8 mouse cellular contexts compared by ENCODE assay signal in the genomic region with DNA sequence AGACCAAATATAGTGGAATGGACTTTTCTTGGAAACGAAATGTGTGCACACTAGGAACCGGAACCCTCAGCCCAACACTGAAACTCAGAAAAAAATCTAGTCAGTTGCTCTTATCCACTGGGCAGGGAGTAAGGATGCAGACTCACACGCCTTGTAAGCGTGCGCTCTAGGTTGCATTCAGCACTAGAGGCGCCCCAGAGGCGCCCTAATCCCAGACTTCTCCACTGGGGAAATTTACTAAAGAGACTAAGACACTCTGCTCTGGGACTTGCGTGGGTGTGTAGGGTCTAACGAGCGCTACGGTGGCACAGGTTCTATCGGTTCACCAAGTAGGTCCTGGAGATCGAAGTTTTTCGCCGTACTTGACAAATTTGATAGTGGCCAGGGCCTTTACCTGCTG. TPM values are rescaled to one million over a fixed set of nuclear protein-coding genes. Genes with fewer than 3 reads are reported as not detected.
A peak's percentile ranks its signal among the peaks of the same experiment; 100 is the strongest.
DNase-seq lines count a peak whose midpoint lies in the region; ATAC-seq and TF ChIP-seq lines count a peak whose summit lies in the region.

No protein-coding gene starts in this region.

- intact Hi-C loops in gastrocnemius, adult 2 months (cut with DNase I) = no loop called here
- intact Hi-C loops in gastrocnemius, postnatal 14 days (cut with DNase I; ENCODE audit: low total_unique reads) = no loop called here

- 3% methylated on average over 15 of the region's 15 CpGs for WGBS in embryonic facial prominence, embryonic 10.5 days
- 3% methylated on average over 15 of the region's 15 CpGs for WGBS in midbrain, embryonic 13.5 days

- peak; percentile 54 for TF ChIP-seq CTCF in gastrocnemius, adult 2 months (IDR thresholded peaks at IDR 0.05)

- DNase-seq in gastrocnemius, adult 2 months = no peak
- DNase-seq in gastrocnemius, postnatal 25 days = no peak
- DNase-seq in embryonic facial prominence, embryonic 10.5 days (ENCODE audit: low spot score) = peak; percentile 45
- peak; percentile 20 for DNase-seq in hindlimb bud, embryonic 11.5 days (ENCODE audit: extremely low spot score, low read depth, low spot score)
- no peak for DNase-seq in thymus, postnatal 25 days
- no peak for DNase-seq in layer of hippocampus, adult 9-10 months (ENCODE audit: low spot score)
- no peak for DNase-seq in gastrocnemius, postnatal 14 days

- H3K9ac ChIP-seq in midbrain, embryonic 13.5 days (replicated peaks) = peak overlapping the region; percentile 94; the same call in 1 of the 2 replicates

- H3K4me3 ChIP-seq in gastrocnemius, adult 2 months = peak overlapping the region; percentile 78
- peak overlapping the region; percentile 87 for H3K4me3 ChIP-seq in embryonic facial prominence, embryonic 10.5 days
- peak overlapping the region; percentile 88 for H3K4me3 ChIP-seq in midbrain, embryonic 13.5 days (replicated peaks)

- peaks cover 48% of the 10 kb centered on the region for H3K27me3 ChIP-seq in embryonic facial prominence, embryonic 10.5 days (replicated peaks; ENCODE audit: low read depth, poor library complexity, severe bottlenecking)
- peaks cover 6% of the 10 kb centered on the region; the same call in 1 of the 2 replicates for H3K27me3 ChIP-seq in midbrain, embryonic 13.5 days

- no peaks in the 10 kb centered on the region for H3K9me3 ChIP-seq in embryonic facial prominence, embryonic 10.5 days
- H3K9me3 ChIP-seq in midbrain, embryonic 13.5 days = no peaks in the 10 kb centered on the region

- H3K4me1 ChIP-seq in embryonic facial prominence, embryonic 10.5 days = peaks cover 46% of the 10 kb centered on the region
- H3K4me1 ChIP-seq in midbrain, embryonic 13.5 days (replicated peaks) = peaks cover 48% of the 10 kb centered on the region

- H3K27ac ChIP-seq in gastrocnemius, adult 2 months = peak overlapping the region; percentile 94
- H3K27ac ChIP-seq in embryonic facial prominence, embryonic 10.5 days (replicated peaks) = no peak overlapping the region
- no peak overlapping the region for H3K27ac ChIP-seq in midbrain, embryonic 13.5 days

- H3K36me3 ChIP-seq in embryonic facial prominence, embryonic 10.5 days (replicated peaks) = no peaks in the 10 kb centered on the region
- no peaks in the 10 kb centered on the region for H3K36me3 ChIP-seq in midbrain, embryonic 13.5 days

- H3K4me2 ChIP-seq in midbrain, embryonic 13.5 days (replicated peaks) = peak overlapping the region; percentile 65

- ATAC-seq in midbrain, embryonic 13.5 days = peak; percentile 17; the same call in 1 of the 2 replicates

RNA-seq across cellular contexts. Expression of a gene that starts 0.6 kb away (rescaled TPM):
- total RNA-seq in gastrocnemius, adult 2 months (2021) = 10 to 100 TPM; 13.8 to 17.0 TPM
- total RNA-seq in gastrocnemius, postnatal 25 days (2021) = 10 to 100 TPM; 15.4 to 18.0 TPM
- polyA plus RNA-seq in embryonic facial prominence, embryonic 10.5 days (2016; fragmentation: Nextera tagmentation; extraction: Ambion mirVana) = 11.3 and 12.5 TPM in 2 replicates
- 12.1 and 15.3 TPM in 2 replicates for polyA plus RNA-seq in midbrain, embryonic 13.5 days (2015; fragmentation: Nextera tagmentation; extraction: Ambion mirVana)
- total RNA-seq in gastrocnemius, postnatal 14 days (2021) = 10 to 100 TPM; 21.3 to 35.9 TPM

RNA-seq across cellular contexts. Expression of a gene that starts 19.4 kb away (rescaled TPM):
- 1 to 10 TPM; 5.8 to 7.1 TPM for total RNA-seq in gastrocnemius, adult 2 months (2021)
- 1 to 10 TPM; 5.1 TPM for total RNA-seq in gastrocnemius, postnatal 25 days (2021)
- 42.2 and 47.0 TPM in 2 replicates for polyA plus RNA-seq in embryonic facial prominence, embryonic 10.5 days (2016; fragmentation: Nextera tagmentation; extraction: Ambion mirVana)
- 34.4 and 36.9 TPM in 2 replicates for polyA plus RNA-seq in midbrain, embryonic 13.5 days (2015; fragmentation: Nextera tagmentation; extraction: Ambion mirVana)
- total RNA-seq in gastrocnemius, postnatal 14 days (2021) = 1 to 10 TPM; 6.6 to 7.2 TPM

RNA-seq across cellular contexts. Expression of a gene that starts 19.7 kb away (rescaled TPM):
- 1 to 10 TPM; 3.3 to 4.4 TPM for total RNA-seq in gastrocnemius, adult 2 months (2021)
- total RNA-seq in gastrocnemius, postnatal 25 days (2021) = 1 to 10 TPM; 3.3 to 3.4 TPM
- 11.5 and 12.4 TPM in 2 replicates for polyA plus RNA-seq in embryonic facial prominence, embryonic 10.5 days (2016; fragmentation: Nextera tagmentation; extraction: Ambion mirVana)
- polyA plus RNA-seq in midbrain, embryonic 13.5 days (2015; fragmentation: Nextera tagmentation; extraction: Ambion mirVana) = 18.3 and 19.5 TPM in 2 replicates
- total RNA-seq in gastrocnemius, postnatal 14 days (2021) = 1 to 10 TPM; 5.4 to 6.1 TPM

RNA-seq across cellular contexts. Expression of a gene that starts 41.1 kb away (rescaled TPM):
- not detected for total RNA-seq in gastrocnemius, adult 2 months (2021)
- total RNA-seq in gastrocnemius, postnatal 25 days (2021) = not detected
- not detected in 2 replicates for polyA plus RNA-seq in embryonic facial prominence, embryonic 10.5 days (2016; fragmentation: Nextera tagmentation; extraction: Ambion mirVana)
- polyA plus RNA-seq in midbrain, embryonic 13.5 days (2015; fragmentation: Nextera tagmentation; extraction: Ambion mirVana) = 0.70 TPM in 1 of 2 replicates, not detected in the other
- total RNA-seq in gastrocnemius, postnatal 14 days (2021) = not detected

RNA-seq across cellular contexts. Expression of a gene that starts 45.1 kb away (rescaled TPM):
- total RNA-seq in gastrocnemius, adult 2 months (2021) = under 1 TPM; 0.08 to 0.66 TPM
- total RNA-seq in gastrocnemius, postnatal 25 days (2021) = under 1 TPM; 0.48 to 0.49 TPM
- polyA plus RNA-seq in embryonic facial prominence, embryonic 10.5 days (2016; fragmentation: Nextera tagmentation; extraction: Ambion mirVana) = not detected in 2 replicates
- polyA plus RNA-seq in midbrain, embryonic 13.5 days (2015; fragmentation: Nextera tagmentation; extraction: Ambion mirVana) = 0.37 and 0.54 TPM in 2 replicates
- total RNA-seq in gastrocnemius, postnatal 14 days (2021) = 1 to 10 TPM in 1 of 2 experiments, under 1 TPM in 1; 0.92 to 1.3 TPM

Comparison
In these comparisons a context has a peak if more than half of its experiments do, and no peak if none do; other contexts are left out.
1. DNase-seq: peak in embryonic facial prominence, embryonic 10.5 days (single experiment) and hindlimb bud, embryonic 11.5 days (single experiment); none in gastrocnemius, adult 2 months (single experiment), gastrocnemius, postnatal 25 days (single experiment), thymus, postnatal 25 days (single experiment), layer of hippocampus, adult 9-10 months (single experiment) and gastrocnemius, postnatal 14 days (single experiment).
2. Peak in every context shown above with its lines, with median percentiles within 50 percentile points of each other: H3K4me3 ChIP-seq.